Mouse (Mus musculus) adrenal gland, postnatal 36 days (tissue): ENCODE data around the gene Pspc1. TPM values are rescaled to one million over a fixed set of nuclear protein-coding genes. Genes with fewer than 3 reads are reported as not detected.
"Not testable (repeated sequence)": the region's sequence is repeated elsewhere in the genome, so short reads cannot be mapped to it uniquely, and the experiment has no call there.

Experiments
- DNase-seq, 2 experiments: peaks; one replicate each; pipeline ENCODE4 v3.0.0; 2021; ENCODE audit warnings: mixed read lengths in 1 of 2
- long read RNA-seq, 2 experiments: library from polyadenylated mRNA; stranded (forward); transcript quantifications; one replicate each; pipeline ENCODE4 v2.0.0; 2021; ENCODE audit warnings: borderline sequencing depth in 2 of 2
- total RNA-seq, 2 experiments: library from RNA; stranded (reverse); gene quantifications; 2 replicates each; pipeline ENCODE4 v1.2.3; 2021

The Pspc1 gene
- 10 to 100 TPM; 27.4 to 31.8 TPM for total RNA-seq
- long read RNA-seq, experiment 1, full-length matches to known transcripts = 20 of 27 reads
- long read RNA-seq, experiment 1, partial matches to known transcripts = 2 of 27 reads
- long read RNA-seq, experiment 1, other reads (novel, unspliced or antisense) = 5 of 27 reads
- long read RNA-seq, experiment 2, full-length matches to known transcripts = 5 of 5 reads
- long read RNA-seq, experiment 2, partial matches to known transcripts = 0 of 5 reads
- long read RNA-seq, experiment 2, other reads (novel, unspliced or antisense) = 0 of 5 reads

GRCm38 (mm10) chr14:56778200-56778932 is at the start of gene Pspc1:
Gene Pspc1 (minus strand): TSS chr14:56778316.
- peak; percentile 99 for DNase-seq

GRCm38 (mm10) chr14:56824562-56824961 is 46.4 kb upstream of the Pspc1 start:
- no peak for DNase-seq

GRCm38 (mm10) chr14:56817616-56818015 is 39.5 kb upstream of the Pspc1 start:
- DNase-seq = no peak

- no peak for DNase-seq
These were observed 39.0 kb upstream of the Pspc1 start for GRCm38 (mm10) chr14:56817131-56817530.

- no peak for DNase-seq
These were observed 38.4 kb upstream of the Pspc1 start for GRCm38 (mm10) chr14:56816541-56816940.

- peak; percentile 68 to 77 for DNase-seq
These were observed 34.5 kb upstream of the Pspc1 start for GRCm38 (mm10) chr14:56812520-56813036.

- peak; percentile 89 to 95 for DNase-seq
These were observed 33.7 kb upstream of the Pspc1 start, which contains the start of gene Zmym5 for GRCm38 (mm10) chr14:56811701-56812339. Gene Zmym5 (minus strand): TSS chr14:56811716.

- DNase-seq = peak; percentile 39 to 66
These were observed 32.9 kb upstream of the Pspc1 start for GRCm38 (mm10) chr14:56810781-56811690.

- peak; percentile 39 to 56 for DNase-seq
These were observed 15.1 kb upstream of the Pspc1 start for GRCm38 (mm10) chr14:56793243-56793642.

GRCm38 (mm10) chr14:56784575-56784974 is 6.5 kb upstream of the Pspc1 start:
- DNase-seq = no peak

GRCm38 (mm10) chr14:56778933-56779300 is 801 bp upstream of the Pspc1 start:
- DNase-seq = peak in 1 of 2 experiments; percentile 11

- peak; percentile 85 to 89 for DNase-seq
These were observed 568 bp downstream of the Pspc1 start for GRCm38 (mm10) chr14:56777360-56778136.

GRCm38 (mm10) chr14:56776571-56777238 is 1.4 kb downstream of the Pspc1 start:
- DNase-seq = no peak

- no peak for DNase-seq
These were observed 2.7 kb downstream of the Pspc1 start for GRCm38 (mm10) chr14:56775416-56775815.

GRCm38 (mm10) chr14:56766438-56766837 is 11.7 kb downstream of the Pspc1 start:
- DNase-seq = not testable (repeated sequence)

- not testable (repeated sequence) for DNase-seq
These were observed 13.0 kb downstream of the Pspc1 start for GRCm38 (mm10) chr14:56765117-56765516.

GRCm38 (mm10) chr14:56751282-56751681 is 26.8 kb downstream of the Pspc1 start:
- DNase-seq = no peak

- no peak for DNase-seq
These were observed 37.9 kb downstream of the Pspc1 start for GRCm38 (mm10) chr14:56740175-56740574.

- no peak for DNase-seq
These were observed 51.6 kb downstream of the Pspc1 start for GRCm38 (mm10) chr14:56726493-56726892.

GRCm38 (mm10) chr14:56705687-56706086 is 72.4 kb downstream of the Pspc1 start:
- peak in 1 of 2 experiments; percentile 3 for DNase-seq
